Mouse (Mus musculus) ES-Bruce4 (cell line): ENCODE results near the gene Chst8.

Source experiments
- CTCF ChIP-seq: IDR thresholded peaks from one replicate; pipeline ENCODE4 v1.8.1; 2011; ENCODE audit warnings: low read depth, low read length
- POLR2A ChIP-seq: IDR thresholded peaks from one replicate; pipeline ENCODE4 v1.8.1; 2011; ENCODE audit warnings: low read length; ENCODE audit not compliant: insufficient read depth

GRCm38 (mm10) chr7:34774947-34775346 is 37.6 kb downstream of the Chst8 start:
- no peak for TF ChIP-seq POLR2A
- TF ChIP-seq CTCF = no peak
